Mouse (Mus musculus): ENCODE results near the gene Lamtor2.

DNA sequence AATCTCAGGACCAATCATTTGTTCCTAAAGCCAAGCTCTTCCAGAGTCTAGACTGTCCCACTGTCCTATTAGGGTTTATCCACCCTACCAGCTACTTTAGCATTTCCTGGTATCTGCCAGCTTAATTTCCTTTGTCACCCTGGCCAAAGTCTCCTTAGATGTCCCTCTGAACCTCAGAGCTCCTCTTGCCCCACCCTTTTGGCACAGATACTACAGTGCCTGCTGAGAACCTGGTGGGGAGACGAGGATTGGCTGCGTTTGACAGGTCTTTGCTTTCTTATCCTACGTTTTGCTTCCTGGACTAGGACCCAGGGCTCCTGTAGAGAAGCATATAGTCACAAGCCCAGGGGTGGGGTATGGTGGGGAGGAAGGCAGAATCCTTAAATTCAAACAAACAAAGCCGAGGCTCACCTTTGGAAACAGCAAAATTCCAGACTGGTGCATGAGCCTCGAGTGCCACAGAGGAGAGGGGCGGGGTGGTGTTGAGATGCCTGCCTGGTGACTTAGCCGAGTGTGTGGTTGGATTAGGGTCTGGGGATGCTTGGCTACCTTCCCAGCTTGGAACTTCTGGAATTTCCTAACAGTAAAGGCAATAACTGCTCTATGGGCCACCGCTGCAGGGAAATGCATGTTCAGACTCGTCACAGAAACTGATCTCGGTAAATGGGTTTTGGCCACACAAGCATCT lies 41.2 kb upstream of the Lamtor2 start:
- TF ChIP-seq CTCF (IDR thresholded peaks at IDR 0.05; ENCODE audit: extremely low read depth, insufficient read depth, insufficient read length, insufficient replicate concordance) (no peak), POLR2A (IDR thresholded peaks at IDR 0.05; ENCODE audit: low read depth, low read length) (no peak)

Data from spleen, adult 2 months (tissue).